Mouse (Mus musculus): ENCODE results near the gene E030018B13Rik.
A peak's percentile ranks its signal among the peaks of the same experiment; 100 is the strongest.

DNA sequence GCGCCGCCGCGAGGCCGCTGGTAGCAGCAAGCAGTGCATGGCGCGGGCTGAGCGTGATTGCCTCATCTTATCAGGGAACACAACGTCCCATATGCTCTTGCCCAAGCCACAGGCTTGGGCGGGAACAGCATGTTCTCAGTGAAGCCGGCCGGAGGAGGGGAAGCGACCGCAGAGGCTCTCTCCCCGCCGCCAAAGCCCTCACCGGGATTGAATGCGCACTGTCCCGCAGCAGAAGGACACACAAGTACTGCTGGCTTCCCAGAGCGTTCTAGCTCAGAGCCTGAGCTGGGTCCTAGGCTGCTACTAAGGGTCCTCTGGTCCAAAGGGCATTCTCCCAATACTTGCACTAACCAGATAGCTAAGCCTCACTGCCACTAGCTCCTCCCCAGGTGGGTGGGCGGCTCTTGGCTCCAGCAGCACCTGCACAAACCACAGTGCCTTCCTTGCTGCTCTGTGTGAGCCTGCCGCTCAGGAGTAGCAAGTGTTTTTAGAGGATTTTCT lies 19.6 kb upstream of the E030018B13Rik start:
- peak; percentile 78 for TF ChIP-seq CTCF (IDR thresholded peaks at IDR 0.05; ENCODE audit: low read depth)
- peak; percentile 99 for TF ChIP-seq EP300 (IDR thresholded peaks at IDR 0.05; ENCODE audit: low read depth)

Data from liver, postnatal 0 days (tissue).